Mouse (Mus musculus): Measurements from ENCODE around the gene Ston1. TPM values are rescaled to one million over a fixed set of nuclear protein-coding genes. Genes with fewer than 3 reads are reported as not detected.

Gene Ston1
- polyA plus RNA-seq, 1 experiment from 2014 or later: 3.4 TPM

- no peak overlapping the region for H3K9ac ChIP-seq (ENCODE audit: low read length)
- no peaks in the 10 kb centered on the region for H3K36me3 ChIP-seq (ENCODE audit: control insufficient read depth, insufficient read depth, low read length)
- 94% methylated on average over 13 of the region's 13 CpGs for WGBS
- no peak overlapping the region for H3K4me3 ChIP-seq (ENCODE audit: low read depth, low read length)
- no peak overlapping the region for H3K4me2 ChIP-seq (ENCODE audit: low read depth, low read length, severe bottlenecking)
- ATAC-seq (replicated peaks; ENCODE audit: low FRiP score) (no peak), DNase-seq (ENCODE audit: low spot score) (no peak)
- H3K4me1 ChIP-seq (replicated peaks; ENCODE audit: control insufficient read depth, insufficient read depth, low read length): peaks cover 2% of the 10 kb centered on the region; the same call in 1 of the 2 replicates
- H3K27me3 ChIP-seq (ENCODE audit: control insufficient read depth, insufficient read depth, low read length): no peaks in the 10 kb centered on the region
- no peak overlapping the region for H3K27ac ChIP-seq (ENCODE audit: low read depth, low read length)
- no peaks in the 10 kb centered on the region for H3K9me3 ChIP-seq (ENCODE audit: control insufficient read depth, low read length)
These were observed 41.3 kb upstream of the Ston1 start for GRCm38 (mm10) chr17:88556176-88556575.

GRCm38 (mm10) chr17:88556688-88557087 lies 40.8 kb upstream of the Ston1 start:
- Histone ChIP-seq H3K9ac (ENCODE audit: low read length) (no peak overlapping the region), H3K27ac (ENCODE audit: low read depth, low read length) (no peak overlapping the region), H3K4me1 (replicated peaks; ENCODE audit: control insufficient read depth, insufficient read depth, low read length) (peaks cover 2% of the 10 kb centered on the region; the same call in 1 of the 2 replicates), H3K27me3 (ENCODE audit: control insufficient read depth, insufficient read depth, low read length) (no peaks in the 10 kb centered on the region), H3K36me3 (ENCODE audit: control insufficient read depth, insufficient read depth, low read length) (no peaks in the 10 kb centered on the region), H3K4me2 (ENCODE audit: low read depth, low read length, severe bottlenecking) (no peak overlapping the region), H3K4me3 (ENCODE audit: low read depth, low read length) (no peak overlapping the region), H3K9me3 (ENCODE audit: control insufficient read depth, low read length) (no peaks in the 10 kb centered on the region)
- DNase-seq (ENCODE audit: low spot score) (no peak), ATAC-seq (replicated peaks; ENCODE audit: low FRiP score) (no peak)
- WGBS: 88% methylated on average over 4 of the region's 4 CpGs

GRCm38 (mm10) chr17:88558168-88558842 lies 39.2 kb upstream of the Ston1 start:
- peak; percentile 74 for DNase-seq (ENCODE audit: low spot score)

GRCm38 (mm10) chr17:88563611-88564010 lies 33.9 kb upstream of the Ston1 start:
- WGBS: 89% methylated on average over 3 of the region's 3 CpGs
- Histone ChIP-seq H3K27ac (ENCODE audit: low read depth, low read length) (no peak overlapping the region), H3K4me3 (ENCODE audit: low read depth, low read length) (no peak overlapping the region), H3K9me3 (ENCODE audit: control insufficient read depth, low read length) (no peaks in the 10 kb centered on the region), H3K4me1 (replicated peaks; ENCODE audit: control insufficient read depth, insufficient read depth, low read length) (no peaks in the 10 kb centered on the region), H3K9ac (ENCODE audit: low read length) (no peak overlapping the region), H3K4me2 (ENCODE audit: low read depth, low read length, severe bottlenecking) (no peak overlapping the region), H3K36me3 (ENCODE audit: control insufficient read depth, insufficient read depth, low read length) (no peaks in the 10 kb centered on the region), H3K27me3 (ENCODE audit: control insufficient read depth, insufficient read depth, low read length) (no peaks in the 10 kb centered on the region)
- DNase-seq (ENCODE audit: low spot score): no peak
- ATAC-seq (replicated peaks; ENCODE audit: low FRiP score): no peak

More at GRCm38 (mm10) chr17:88558168-88558842, 39.2 kb upstream of the Ston1 start:
- WGBS: 39% methylated on average over 13 of the region's 13 CpGs
- H3K4me2 ChIP-seq (ENCODE audit: low read depth, low read length, severe bottlenecking): no peak overlapping the region
- H3K9me3 ChIP-seq (ENCODE audit: control insufficient read depth, low read length): no peaks in the 10 kb centered on the region
- no peak overlapping the region for H3K27ac ChIP-seq (ENCODE audit: low read depth, low read length)
- no peaks in the 10 kb centered on the region for H3K4me1 ChIP-seq (replicated peaks; ENCODE audit: control insufficient read depth, insufficient read depth, low read length)
- H3K27me3 ChIP-seq (ENCODE audit: control insufficient read depth, insufficient read depth, low read length): no peaks in the 10 kb centered on the region
- no peaks in the 10 kb centered on the region for H3K36me3 ChIP-seq (ENCODE audit: control insufficient read depth, insufficient read depth, low read length)
- ATAC-seq (replicated peaks; ENCODE audit: low FRiP score): peak; percentile 62; the same call in 1 of the 2 replicates
- H3K9ac ChIP-seq (ENCODE audit: low read length): no peak overlapping the region
- no peak overlapping the region for H3K4me3 ChIP-seq (ENCODE audit: low read depth, low read length)

DNA sequence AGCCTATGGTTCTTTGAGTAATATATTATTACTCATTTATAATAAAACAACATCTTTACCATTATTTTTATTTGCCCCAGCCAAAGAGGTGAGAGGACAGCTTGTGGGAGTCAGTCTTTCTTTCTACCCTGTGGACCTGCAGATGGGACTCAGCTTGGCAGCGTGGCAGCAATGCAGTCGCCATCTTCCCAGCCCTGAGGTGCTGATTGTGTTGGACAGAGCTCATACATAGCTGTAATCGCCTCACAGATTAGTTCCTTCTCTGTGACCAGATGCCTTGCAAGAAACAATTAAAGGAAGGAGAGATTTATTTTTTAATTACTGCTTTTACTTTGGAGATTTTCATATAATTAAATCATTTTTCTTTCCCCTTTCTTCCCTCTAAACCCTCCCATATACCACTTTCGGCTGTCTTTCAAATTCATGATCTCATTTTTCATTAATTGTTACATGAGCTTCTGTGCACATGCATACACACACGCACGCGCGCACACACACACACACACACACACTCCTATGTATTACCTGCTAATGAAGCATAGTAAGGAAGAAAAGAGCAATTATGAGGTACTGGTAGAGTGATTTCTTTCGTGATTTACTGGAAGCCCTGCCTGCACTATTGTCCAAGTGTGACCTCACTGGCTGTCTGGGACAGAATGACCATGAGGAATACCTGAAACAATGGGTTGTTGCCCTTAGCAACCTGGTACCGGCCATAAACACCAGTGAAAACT lies 27.5 kb upstream of the Ston1 start:
- no peaks in the 10 kb centered on the region for H3K27me3 ChIP-seq (ENCODE audit: control insufficient read depth, insufficient read depth, low read length)
- H3K4me1 ChIP-seq (replicated peaks; ENCODE audit: control insufficient read depth, insufficient read depth, low read length): no peaks in the 10 kb centered on the region
- ATAC-seq (replicated peaks; ENCODE audit: low FRiP score) (peak; percentile 33; the same call in 1 of the 2 replicates), DNase-seq (ENCODE audit: low spot score) (no peak)
- WGBS: 78% methylated on average over 10 of the region's 10 CpGs
- H3K27ac ChIP-seq (ENCODE audit: low read depth, low read length): no peak overlapping the region
- no peaks in the 10 kb centered on the region for H3K9me3 ChIP-seq (ENCODE audit: control insufficient read depth, low read length)
- no peaks in the 10 kb centered on the region for H3K36me3 ChIP-seq (ENCODE audit: control insufficient read depth, insufficient read depth, low read length)
- no peak overlapping the region for H3K9ac ChIP-seq (ENCODE audit: low read length)
- no peak overlapping the region for H3K4me2 ChIP-seq (ENCODE audit: low read depth, low read length, severe bottlenecking)
- no peak overlapping the region for H3K4me3 ChIP-seq (ENCODE audit: low read depth, low read length)

DNA sequence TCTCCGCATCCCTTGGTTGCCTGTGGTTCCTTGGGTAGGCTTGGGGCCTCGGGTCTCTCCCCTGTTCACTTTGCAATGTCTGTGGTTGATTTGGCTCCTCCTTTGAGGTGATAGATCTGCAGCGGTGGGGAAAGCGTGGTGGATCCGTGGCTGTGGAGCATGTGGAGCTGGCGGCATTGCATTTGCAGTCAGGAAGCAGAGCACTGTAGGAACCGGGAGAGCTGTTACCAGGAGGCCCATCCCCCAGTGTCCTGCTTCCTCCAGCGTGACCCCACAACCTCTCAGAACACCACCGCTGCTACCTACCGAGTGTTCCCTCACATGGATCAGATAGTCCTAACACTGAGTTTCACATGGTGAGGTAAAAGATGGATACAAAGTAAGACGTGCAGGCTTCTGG lies 26.7 kb upstream of the Ston1 start:
- 87% methylated on average over 11 of the region's 11 CpGs for WGBS
- H3K27ac ChIP-seq (ENCODE audit: low read depth, low read length): no peak overlapping the region

GRCm38 (mm10) chr17:88574811-88575210 lies 22.7 kb upstream of the Ston1 start:
- ATAC-seq (replicated peaks; ENCODE audit: low FRiP score) (no peak), DNase-seq (ENCODE audit: low spot score) (no peak)
- H3K27ac ChIP-seq (ENCODE audit: low read depth, low read length): no peak overlapping the region
- no peaks in the 10 kb centered on the region for H3K4me1 ChIP-seq (replicated peaks; ENCODE audit: control insufficient read depth, insufficient read depth, low read length)
- WGBS: 78% methylated on average over 5 of the region's 5 CpGs
- no peak overlapping the region for H3K4me2 ChIP-seq (ENCODE audit: low read depth, low read length, severe bottlenecking)
- no peak overlapping the region for H3K4me3 ChIP-seq (ENCODE audit: low read depth, low read length)
- no peak overlapping the region for H3K9ac ChIP-seq (ENCODE audit: low read length)
- no peaks in the 10 kb centered on the region for H3K27me3 ChIP-seq (ENCODE audit: control insufficient read depth, insufficient read depth, low read length)
- H3K9me3 ChIP-seq (ENCODE audit: control insufficient read depth, low read length): no peaks in the 10 kb centered on the region
- no peaks in the 10 kb centered on the region for H3K36me3 ChIP-seq (ENCODE audit: control insufficient read depth, insufficient read depth, low read length)

More for the DNA sequence above, 26.7 kb upstream of the Ston1 start:
- Histone ChIP-seq H3K4me3 (ENCODE audit: low read depth, low read length) (no peak overlapping the region), H3K36me3 (ENCODE audit: control insufficient read depth, insufficient read depth, low read length) (no peaks in the 10 kb centered on the region), H3K4me2 (ENCODE audit: low read depth, low read length, severe bottlenecking) (no peak overlapping the region), H3K9me3 (ENCODE audit: control insufficient read depth, low read length) (no peaks in the 10 kb centered on the region), H3K4me1 (replicated peaks; ENCODE audit: control insufficient read depth, insufficient read depth, low read length) (no peaks in the 10 kb centered on the region), H3K9ac (ENCODE audit: low read length) (no peak overlapping the region), H3K27me3 (ENCODE audit: control insufficient read depth, insufficient read depth, low read length) (no peaks in the 10 kb centered on the region)
- ATAC-seq (replicated peaks; ENCODE audit: low FRiP score) (peak; percentile 18; the same call in 1 of the 2 replicates), DNase-seq (ENCODE audit: low spot score) (no peak)

GRCm38 (mm10) chr17:88578522-88579242 lies 18.8 kb upstream of the Ston1 start:
- no peak overlapping the region for H3K9ac ChIP-seq (ENCODE audit: low read length)
- no peak overlapping the region for H3K27ac ChIP-seq (ENCODE audit: low read depth, low read length)
- DNase-seq (ENCODE audit: low spot score) (no peak), ATAC-seq (replicated peaks; ENCODE audit: low FRiP score) (no peak)
- H3K4me1 ChIP-seq (replicated peaks; ENCODE audit: control insufficient read depth, insufficient read depth, low read length): no peaks in the 10 kb centered on the region
- no peaks in the 10 kb centered on the region for H3K27me3 ChIP-seq (ENCODE audit: control insufficient read depth, insufficient read depth, low read length)
- H3K36me3 ChIP-seq (ENCODE audit: control insufficient read depth, insufficient read depth, low read length): no peaks in the 10 kb centered on the region
- 93% methylated on average over 20 of the region's 20 CpGs for WGBS
- no peak overlapping the region for H3K4me3 ChIP-seq (ENCODE audit: low read depth, low read length)
- H3K9me3 ChIP-seq (ENCODE audit: control insufficient read depth, low read length): no peaks in the 10 kb centered on the region
- H3K4me2 ChIP-seq (ENCODE audit: low read depth, low read length, severe bottlenecking): no peak overlapping the region
